Mouse (Mus musculus) hindbrain, embryonic 16.5 days (tissue): ENCODE data around the gene Nsg2. TPM values are rescaled to one million over a fixed set of nuclear protein-coding genes. Genes with fewer than 3 reads are reported as not detected.
"Not testable (repeated sequence)": the region's sequence is repeated elsewhere in the genome, so short reads cannot be mapped to it uniquely, and the experiment has no call there.

Source experiments
- ATAC-seq: fragments of 200-750 bp; cut with Nextera tagmentation; 2 replicates; pipeline ENCODE4 v1.8.0; 2017; ENCODE audit warnings: moderate TSS enrichment, moderate library complexity
- H3K27ac ChIP-seq: fragments of 300-500 bp; sonication (generic); 2 replicates; pipeline ENCODE4 v1.5.1; 2014; ENCODE audit warnings: low read depth, mild to moderate bottlenecking, control low read depth, low read length, moderate library complexity
- H3K27me3 ChIP-seq: fragments of 300-500 bp; sonication (generic); replicated peaks from 2 replicates; pipeline ENCODE4 v1.6.1; 2014; ENCODE audit warnings: low read length; ENCODE audit not compliant: control insufficient read depth, insufficient read depth
- H3K36me3 ChIP-seq: fragments of 300-500 bp; sonication (generic); 2 replicates; pipeline ENCODE4 v1.6.1; 2014; ENCODE audit warnings: mild to moderate bottlenecking, low read length, moderate library complexity, mixed read lengths; ENCODE audit not compliant: control insufficient read depth, insufficient read depth
- H3K4me1 ChIP-seq: fragments of 300-500 bp; sonication (generic); 2 replicates; pipeline ENCODE4 v1.6.1; 2014; ENCODE audit warnings: low read depth, low read length; ENCODE audit not compliant: control insufficient read depth, insufficient read depth
- H3K4me2 ChIP-seq: fragments of 300-500 bp; sonication (generic); 2 replicates; pipeline ENCODE4 v1.6.1; 2014; ENCODE audit warnings: mild to moderate bottlenecking, low read length, control low read depth, moderate library complexity
- H3K4me3 ChIP-seq: fragments of 300-500 bp; sonication (generic); 2 replicates; pipeline ENCODE4 v1.5.1; 2014; ENCODE audit warnings: mild to moderate bottlenecking, low read length, control low read depth, moderate library complexity
- H3K9ac ChIP-seq: fragments of 300-500 bp; sonication (generic); 2 replicates; pipeline ENCODE4 v1.6.1; 2014; ENCODE audit warnings: low read depth, mild to moderate bottlenecking, control low read depth, low read length, moderate library complexity
- H3K9me3 ChIP-seq: fragments of 300-500 bp; sonication (generic); 2 replicates; pipeline ENCODE4 v1.6.1; 2014; ENCODE audit warnings: mild to moderate bottlenecking, low read length, moderate library complexity; ENCODE audit not compliant: control insufficient read depth
- WGBS: fragments of 180-500 bp; shearing (Covaris S2); extraction: QIAGEN DNeasy Blood & Tissue Kit; methylation state at CpG from one replicate; pipeline ENCODE4 v1.1.7; 2014; 5-methylcytosine and 5-hydroxymethylcytosine counted together
- polyA plus RNA-seq: library from polyadenylated mRNA; unstranded; fragments of >200 nt; fragmentation: Nextera tagmentation; extraction: Ambion mirVana; gene quantifications from 2 replicates; pipeline ENCODE4 v1.2.1, GENCODE M21; 2015

The Nsg2 gene
- polyA plus RNA-seq, 1 experiment from 2014 or later, result 557 TPM

DNA sequence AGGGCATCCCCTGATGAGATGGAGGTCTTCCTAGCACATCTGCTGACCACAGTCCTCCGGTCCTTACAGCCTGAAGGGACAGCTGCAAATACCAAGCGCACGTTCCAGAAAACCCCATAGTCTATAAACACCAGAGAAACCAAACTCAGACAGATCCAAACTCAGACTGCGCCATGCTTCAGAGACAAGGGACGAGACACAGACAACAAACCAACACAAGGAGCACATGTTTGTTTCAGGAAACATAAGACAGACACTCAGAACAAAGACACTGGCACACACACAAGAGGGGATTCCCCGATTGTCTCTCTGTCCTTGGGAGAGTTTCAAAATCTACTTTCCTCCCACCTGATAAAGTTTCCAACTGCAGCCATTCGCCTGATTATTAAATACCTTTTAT, 18.4 kb upstream of the Nsg2 start:
- WGBS, result 92% methylated on average over 7 of the region's 7 CpGs
- no peaks in the 10 kb centered on the region for H3K36me3 ChIP-seq
- H3K27me3 ChIP-seq, result no peaks in the 10 kb centered on the region
- H3K4me2 ChIP-seq, result no peak overlapping the region
- peaks cover 4% of the 10 kb centered on the region; the same call in 1 of the 2 replicates for H3K9me3 ChIP-seq
- H3K4me1 ChIP-seq, result no peaks in the 10 kb centered on the region
- H3K4me3 ChIP-seq, result no peak overlapping the region
- ATAC-seq, result no peak
- H3K27ac ChIP-seq, result no peak overlapping the region
- no peak overlapping the region for H3K9ac ChIP-seq

DNA sequence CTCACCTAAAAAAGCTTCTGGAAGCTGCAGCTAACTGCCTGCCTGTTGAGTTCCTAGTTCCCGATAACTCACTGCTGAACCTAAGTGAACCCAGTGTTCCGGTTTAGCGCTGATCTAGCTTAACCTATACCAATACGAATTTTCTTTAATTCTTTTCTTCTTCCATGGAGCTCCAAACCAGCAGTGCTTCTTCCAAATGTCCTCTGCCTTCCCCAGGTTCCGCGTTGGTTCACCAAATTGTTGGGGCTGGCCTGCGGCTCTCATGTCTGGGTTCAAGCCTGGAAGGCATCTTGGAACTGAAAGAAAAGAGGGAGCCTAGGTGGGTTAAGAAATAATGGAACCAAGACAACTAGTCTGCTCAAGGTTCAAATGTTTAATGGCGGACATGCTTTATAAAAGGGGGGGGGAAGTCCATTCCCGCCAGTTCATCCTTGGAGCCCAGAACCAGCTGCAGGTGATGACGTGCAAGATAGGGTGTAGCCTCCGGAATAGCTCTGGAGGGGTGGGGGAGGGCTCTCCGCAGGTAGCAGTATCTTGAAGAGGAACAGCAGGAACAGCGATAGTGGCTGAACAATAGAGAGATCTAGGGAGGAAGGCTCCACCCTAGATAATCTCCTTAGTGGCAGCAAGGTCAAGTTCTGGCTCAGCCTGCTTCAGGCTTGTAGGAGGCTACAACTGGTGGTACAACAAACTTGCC, 17.9 kb upstream of the Nsg2 start:
- not testable (repeated sequence) for H3K9me3 ChIP-seq, H3K27ac ChIP-seq, H3K4me2 ChIP-seq, H3K9ac ChIP-seq, ATAC-seq, H3K4me1 ChIP-seq, H3K36me3 ChIP-seq, H3K27me3 ChIP-seq, H3K4me3 ChIP-seq
- WGBS, result 84% methylated on average over 13 of the region's 13 CpGs

DNA sequence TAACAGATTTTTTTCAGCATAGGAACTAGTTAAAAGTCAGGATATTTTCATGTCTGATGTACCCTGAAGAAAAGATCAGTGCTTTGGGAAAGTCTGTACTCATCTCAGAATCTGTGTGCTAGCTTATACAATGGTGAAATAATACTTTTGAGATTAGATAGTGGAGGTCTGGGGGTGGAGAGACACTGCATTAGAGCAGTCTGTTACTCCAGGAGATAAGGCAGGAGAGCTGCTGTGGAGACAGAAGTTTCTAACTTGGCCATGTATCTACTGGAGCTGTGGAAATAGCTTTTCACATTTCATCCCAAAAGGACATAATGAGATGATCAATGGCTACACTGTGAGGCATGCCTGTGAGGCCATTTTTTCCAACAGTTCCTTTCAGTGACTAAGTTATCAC, 17.0 kb upstream of the Nsg2 start:
- no peaks in the 10 kb centered on the region for H3K4me1 ChIP-seq
- no peak overlapping the region for H3K27ac ChIP-seq
- H3K4me2 ChIP-seq, result no peak overlapping the region
- no peaks in the 10 kb centered on the region for H3K27me3 ChIP-seq
- ATAC-seq, result no peak
- H3K4me3 ChIP-seq, result no peak overlapping the region
- H3K9me3 ChIP-seq, result peaks cover 4% of the 10 kb centered on the region; the same call in 1 of the 2 replicates
- H3K9ac ChIP-seq, result no peak overlapping the region
- no peaks in the 10 kb centered on the region for H3K36me3 ChIP-seq

DNA sequence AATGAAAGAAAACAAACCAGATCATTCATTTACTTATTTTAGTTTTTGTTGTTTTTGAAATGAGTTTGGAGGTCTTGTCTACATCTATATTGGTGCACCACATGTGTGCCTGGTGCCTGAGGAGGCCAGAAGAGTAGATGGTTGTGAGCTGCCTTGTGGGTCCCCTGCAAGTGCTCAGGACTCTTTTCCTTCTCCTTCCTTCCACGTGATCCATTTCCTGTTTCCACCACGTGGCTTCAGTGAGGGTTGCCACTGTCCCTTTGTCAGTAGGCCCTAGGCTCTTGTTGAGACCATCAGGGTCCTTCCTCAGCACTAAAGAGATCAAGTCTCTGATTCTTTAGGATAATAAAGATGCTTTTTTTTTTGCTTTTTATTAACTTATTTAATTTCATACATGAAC, 15.5 kb upstream of the Nsg2 start:
- no peak overlapping the region for H3K4me3 ChIP-seq
- H3K9ac ChIP-seq, result no peak overlapping the region
- H3K4me2 ChIP-seq, result no peak overlapping the region
- ATAC-seq, result no peak
- no peaks in the 10 kb centered on the region for H3K36me3 ChIP-seq
- no peaks in the 10 kb centered on the region for H3K27me3 ChIP-seq
- H3K9me3 ChIP-seq, result peaks cover 3% of the 10 kb centered on the region; the same call in 1 of the 2 replicates
- H3K27ac ChIP-seq, result no peak overlapping the region
- H3K4me1 ChIP-seq, result no peaks in the 10 kb centered on the region
- WGBS, result 83% methylated on average over 2 of the region's 2 CpGs

DNA sequence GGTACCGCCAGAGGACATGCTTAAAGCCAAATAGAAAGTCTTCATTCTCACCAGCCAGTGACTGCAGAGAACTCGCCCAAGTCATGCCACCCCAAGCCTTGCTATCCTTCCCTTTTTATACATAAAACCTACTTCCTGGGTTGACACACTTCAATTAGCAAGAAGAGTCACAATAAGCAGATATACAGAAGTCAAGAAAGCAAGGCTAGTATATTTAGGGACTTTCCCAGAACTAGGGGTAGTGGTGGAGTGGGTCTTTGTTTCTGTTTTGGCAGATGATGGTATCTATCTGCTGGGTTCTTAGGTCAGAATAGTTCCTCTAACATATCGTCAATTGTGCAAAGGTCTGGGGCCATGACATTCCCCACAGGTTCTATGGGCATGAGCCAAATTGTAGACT, 7.7 kb upstream of the Nsg2 start:
- Histone ChIP-seq H3K4me2 (no peak overlapping the region), H3K4me1 (no peaks in the 10 kb centered on the region), H3K4me3 (no peak overlapping the region), H3K27ac (no peak overlapping the region), H3K9ac (no peak overlapping the region), H3K27me3 (no peaks in the 10 kb centered on the region), H3K36me3 (no peaks in the 10 kb centered on the region), H3K9me3 (no peaks in the 10 kb centered on the region; the same call in 1 of the 2 replicates)
- whole genome bisulfite sequencing, result 95% methylated on average over 3 of the region's 3 CpGs
- ATAC-seq, result no peak

DNA sequence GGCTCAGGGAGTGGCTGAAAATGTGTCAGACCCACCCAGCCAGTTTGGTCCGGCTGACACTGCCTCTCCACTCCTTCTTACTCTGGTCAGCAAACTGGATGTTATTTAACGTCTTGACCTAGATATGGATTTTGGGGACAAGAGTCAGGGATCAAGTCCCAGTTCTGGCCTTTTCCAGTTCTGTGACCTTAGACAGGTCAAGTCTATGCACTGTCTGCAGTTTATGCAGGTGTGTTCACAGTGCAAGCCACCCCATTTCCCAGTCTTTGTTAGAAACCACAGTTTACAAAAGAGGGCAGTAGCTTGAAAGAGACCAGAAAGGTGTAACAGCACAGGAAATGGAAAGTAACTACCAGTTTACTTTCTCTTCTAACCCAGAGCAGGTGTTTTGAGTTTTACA, 547 bp upstream of the Nsg2 start:
- Histone ChIP-seq H3K9ac (peak overlapping the region; percentile 41; the same call in 1 of the 2 replicates), H3K4me3 (peak overlapping the region; percentile 57), H3K4me2 (peak overlapping the region; percentile 55), H3K4me1 (peaks cover 21% of the 10 kb centered on the region), H3K27ac (peak overlapping the region; percentile 72), H3K9me3 (no peaks in the 10 kb centered on the region), H3K36me3 (peaks cover 14% of the 10 kb centered on the region), H3K27me3 (no peaks in the 10 kb centered on the region)
- ATAC-seq, result 0 out of 2 replicates have a peak, but pooled peaks have one; percentile 15
- WGBS, result 39% methylated on average over 2 of the region's 2 CpGs

DNA sequence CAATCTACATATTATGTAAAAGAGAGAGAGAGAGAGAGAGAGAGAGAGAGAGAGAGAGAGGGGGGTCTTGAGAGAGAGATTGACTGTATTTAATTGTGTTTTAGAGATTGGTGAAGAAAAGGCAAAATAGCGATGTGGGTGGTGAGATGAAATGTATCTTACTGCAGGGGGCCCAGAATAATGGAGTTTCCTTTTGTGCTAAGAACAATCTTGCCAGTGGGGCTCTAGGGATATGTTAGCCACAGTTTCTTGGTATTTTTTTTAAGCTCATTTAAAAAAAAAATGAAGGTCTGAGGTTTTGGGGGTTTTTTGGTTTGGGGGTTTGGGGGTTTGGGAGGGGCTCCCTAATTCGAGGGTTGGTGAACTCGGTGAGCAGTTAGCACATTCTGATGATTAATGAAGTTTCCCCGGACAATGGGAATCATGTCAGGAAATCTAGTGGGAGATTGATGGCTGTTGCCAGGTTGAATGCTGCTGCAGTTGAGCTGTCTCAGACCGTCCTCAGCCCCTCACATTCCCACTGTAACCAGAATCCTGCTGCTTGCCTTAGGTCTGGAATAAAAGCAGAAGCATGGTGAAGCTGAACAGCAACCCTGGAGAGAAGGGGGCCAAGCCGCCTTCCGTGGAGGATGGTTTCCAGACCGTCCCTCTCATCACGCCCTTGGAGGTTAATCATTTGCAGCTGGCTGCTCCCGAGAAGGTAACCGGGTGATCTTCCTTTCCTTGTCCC, 1.1 kb downstream of the Nsg2 start:
- WGBS, result under 1% methylated on average over 11 of the region's 11 CpGs
- H3K9ac ChIP-seq, result peak overlapping the region; percentile 81
- peak overlapping the region; percentile 92 for H3K27ac ChIP-seq
- H3K9me3 ChIP-seq, result peaks cover under 1% of the 10 kb centered on the region; the same call in 1 of the 2 replicates
- H3K36me3 ChIP-seq, result peaks cover 22% of the 10 kb centered on the region
- peaks cover 21% of the 10 kb centered on the region for H3K4me1 ChIP-seq
- H3K4me3 ChIP-seq, result peak overlapping the region; percentile 58
- peak; percentile 9; the same call in 1 of the 2 replicates for ATAC-seq
- no peaks in the 10 kb centered on the region for H3K27me3 ChIP-seq
- peak overlapping the region; percentile 90 for H3K4me2 ChIP-seq

DNA sequence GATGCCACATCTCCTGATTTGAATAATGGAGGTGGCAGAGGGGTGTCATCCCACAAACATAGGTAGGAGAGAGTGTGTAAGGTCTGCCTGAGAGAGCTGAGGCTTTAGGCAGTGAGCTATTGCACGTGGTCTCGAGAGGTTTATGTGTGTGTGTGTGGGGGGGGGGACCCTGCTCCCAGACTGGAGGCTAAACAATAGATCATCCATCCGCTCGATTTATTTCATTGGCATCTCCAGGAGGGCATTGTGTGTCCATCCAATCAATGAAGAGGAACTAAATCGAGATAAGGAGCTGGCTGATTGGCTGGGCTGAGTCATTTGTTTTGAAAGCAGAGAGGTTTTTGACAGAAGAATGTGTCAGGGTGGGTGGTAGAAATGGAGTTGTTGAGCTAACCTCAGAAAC, 2.4 kb downstream of the Nsg2 start:
- Histone ChIP-seq H3K4me3 (peak overlapping the region; percentile 58), H3K9me3 (peaks cover 11% of the 10 kb centered on the region), H3K4me1 (peaks cover 21% of the 10 kb centered on the region), H3K27ac (peak overlapping the region; percentile 92), H3K9ac (peak overlapping the region; percentile 81), H3K4me2 (peak overlapping the region; percentile 90), H3K36me3 (peaks cover 35% of the 10 kb centered on the region), H3K27me3 (no peaks in the 10 kb centered on the region)
- ATAC-seq, result peak; percentile 66
- 2% methylated on average over 5 of the region's 5 CpGs for WGBS

DNA sequence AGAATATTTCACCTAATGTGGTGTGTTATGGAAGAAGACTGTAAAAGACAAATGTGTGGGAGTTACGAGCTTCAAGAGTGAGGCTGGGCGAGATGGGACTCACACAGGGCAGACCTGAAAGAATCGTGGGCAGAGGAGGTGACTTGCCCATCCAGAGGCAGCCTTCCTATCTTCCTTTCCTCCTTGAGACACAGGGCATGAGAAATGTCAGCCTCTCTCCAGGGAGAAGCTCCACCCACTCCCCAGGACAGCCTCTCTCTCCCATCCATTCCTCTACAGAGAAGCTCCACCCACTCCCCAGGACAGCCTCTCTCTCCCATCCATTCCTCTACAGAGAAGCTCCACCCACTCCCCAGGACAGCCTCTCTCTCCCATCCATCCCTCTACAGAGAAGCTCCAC, 7.8 kb downstream of the Nsg2 start:
- peaks cover 35% of the 10 kb centered on the region for H3K36me3 ChIP-seq
- ATAC-seq, H3K27me3 ChIP-seq, H3K9ac ChIP-seq, H3K4me2 ChIP-seq, H3K27ac ChIP-seq, H3K4me3 ChIP-seq: not testable (repeated sequence)
- peaks cover 37% of the 10 kb centered on the region for H3K4me1 ChIP-seq
- H3K9me3 ChIP-seq, result peaks cover 11% of the 10 kb centered on the region
- WGBS, result 90% methylated on average over 3 of the region's 3 CpGs
